Mouse (Mus musculus) small intestine, adult 2 months (tissue): Measurements from ENCODE around the gene Ccnt2. TPM values are rescaled to one million over a fixed set of nuclear protein-coding genes. Genes with fewer than 3 reads are reported as not detected.

Source experiments
- H3K27ac ChIP-seq: fragments of 200-500 bp; 2 replicates; pipeline ENCODE4 v1.5.1; 2012; ENCODE audit warnings: low read depth, low read length, control low read depth, inconsistent platforms; ENCODE audit not compliant: insufficient read depth
- H3K27me3 ChIP-seq: fragments of 200-500 bp; 2 replicates; pipeline ENCODE4 v1.6.1; 2012; ENCODE audit warnings: mild to moderate bottlenecking, moderate library complexity, low read length, inconsistent platforms; ENCODE audit not compliant: control insufficient read depth, insufficient read depth
- H3K36me3 ChIP-seq: fragments of 200-500 bp; 2 replicates; pipeline ENCODE4 v1.6.1; 2012; ENCODE audit warnings: mild to moderate bottlenecking, low read length, control low read depth, inconsistent platforms; ENCODE audit not compliant: control insufficient read depth, insufficient read depth
- H3K4me1 ChIP-seq: fragments of 200-500 bp; 2 replicates; pipeline ENCODE4 v1.6.1; 2012; ENCODE audit warnings: low read length, inconsistent platforms, mixed read lengths; ENCODE audit not compliant: control insufficient read depth, insufficient read depth, insufficient read length
- H3K4me3 ChIP-seq: fragments of 200-500 bp; 2 replicates; pipeline ENCODE4 v1.5.1; 2012; ENCODE audit warnings: low read depth, mild to moderate bottlenecking, control low read depth, inconsistent platforms, low read length, moderate library complexity
- CTCF ChIP-seq: fragments of 200-500 bp; IDR thresholded peaks from 2 replicates; pipeline ENCODE4 v1.5.1; 2012; ENCODE audit warnings: low read depth, mild to moderate bottlenecking, control low read depth, inconsistent platforms, low read length, moderate library complexity, mixed read lengths; ENCODE audit not compliant: insufficient replicate concordance, insufficient read length; ENCODE audit errors: extremely low read depth
- POLR2A ChIP-seq: fragments of 200-500 bp; IDR thresholded peaks from 2 replicates; pipeline ENCODE4 v1.6.1; 2012; ENCODE audit warnings: low read depth, mild to moderate bottlenecking, control low read depth, inconsistent platforms, low read length, moderate library complexity
- WGBS: fragments of 180-500 bp; shearing (Covaris S2); methylation state at CpG from one replicate; pipeline ENCODE4 v1.1.7; 2018; 5-methylcytosine and 5-hydroxymethylcytosine counted together
- polyA plus RNA-seq: library from polyadenylated mRNA; depleted of rRNA; stranded (reverse); fragments of >200 nt; gene quantifications from 2 replicates; pipeline ENCODE4 v1.2.3, GENCODE M21; 2012

Ccnt2 gene
- polyA plus RNA-seq, 1 experiment: 8.3 TPM

- TF ChIP-seq CTCF (no peak), POLR2A (no peak)
- no peak overlapping the region for H3K27ac ChIP-seq
- H3K27me3 ChIP-seq: no peaks in the 10 kb centered on the region
- no peaks in the 10 kb centered on the region for H3K4me1 ChIP-seq
- no peak overlapping the region for H3K4me3 ChIP-seq
- H3K36me3 ChIP-seq: peaks cover 26% of the 10 kb centered on the region
- WGBS: 90% methylated on average over 1 of the region's 1 CpGs
Observed at GRCm38 (mm10) chr1:127793459-127793858, 19.5 kb downstream of the Ccnt2 start.

- 86% methylated on average over 6 of the region's 6 CpGs for WGBS
- H3K36me3 ChIP-seq: peaks cover 37% of the 10 kb centered on the region
- H3K4me3 ChIP-seq: no peak overlapping the region
- no peaks in the 10 kb centered on the region for H3K27me3 ChIP-seq
- TF ChIP-seq POLR2A (no peak), CTCF (no peak)
- H3K27ac ChIP-seq: no peak overlapping the region
- no peaks in the 10 kb centered on the region for H3K4me1 ChIP-seq
Observed at GRCm38 (mm10) chr1:127795087-127795769, 21.3 kb downstream of the Ccnt2 start.

DNA sequence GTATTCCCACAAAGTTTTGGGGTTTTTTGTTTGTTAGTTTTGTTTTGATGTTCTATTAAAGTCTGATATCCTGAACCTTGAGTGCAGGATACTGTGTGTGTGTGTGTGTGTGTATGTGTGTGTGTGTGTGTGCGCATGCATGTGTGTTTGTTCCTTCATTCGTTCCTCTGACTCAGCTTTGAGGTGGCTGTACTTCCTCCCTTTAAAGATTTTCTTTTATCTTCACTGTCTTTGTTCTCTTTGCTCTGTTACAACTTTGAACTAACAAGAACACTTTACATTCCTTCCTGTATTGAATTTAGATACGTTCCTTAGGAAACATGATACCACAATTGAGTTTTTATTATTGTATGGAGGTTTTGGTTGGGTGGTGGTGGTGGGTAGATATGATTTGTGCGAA is 22.4 kb downstream of the Ccnt2 start:
- Histone ChIP-seq H3K36me3 (peaks cover 39% of the 10 kb centered on the region), H3K4me1 (no peaks in the 10 kb centered on the region), H3K27ac (no peak overlapping the region), H3K4me3 (no peak overlapping the region), H3K27me3 (no peaks in the 10 kb centered on the region)
- TF ChIP-seq POLR2A (no peak), CTCF (no peak)
- WGBS: 68% methylated on average over 4 of the region's 4 CpGs

DNA sequence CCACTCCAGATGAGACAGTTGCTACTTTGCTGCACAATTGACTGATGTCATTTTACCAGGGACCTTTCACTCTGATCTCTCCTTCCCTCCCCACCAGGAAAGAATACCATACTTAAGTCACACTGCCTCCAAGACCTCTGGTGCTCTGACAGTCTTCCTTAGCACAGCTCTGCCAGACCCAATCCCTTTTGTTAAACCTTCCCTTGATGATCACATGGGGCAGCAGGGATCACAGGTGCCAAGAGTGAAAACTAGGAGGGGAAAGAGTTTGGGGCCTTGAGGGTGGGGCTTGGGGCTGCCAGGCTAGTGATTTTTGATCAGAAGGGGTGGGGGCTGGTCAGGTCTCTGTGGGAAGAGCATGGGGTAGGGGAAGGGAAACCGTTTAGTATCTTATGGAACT is 22.8 kb downstream of the Ccnt2 start:
- Histone ChIP-seq H3K36me3 (peaks cover 39% of the 10 kb centered on the region), H3K27ac (no peak overlapping the region), H3K27me3 (no peaks in the 10 kb centered on the region), H3K4me3 (no peak overlapping the region), H3K4me1 (no peaks in the 10 kb centered on the region)
- 76% methylated on average over 1 of the region's 1 CpGs for WGBS
- TF ChIP-seq POLR2A (no peak), CTCF (no peak)

DNA sequence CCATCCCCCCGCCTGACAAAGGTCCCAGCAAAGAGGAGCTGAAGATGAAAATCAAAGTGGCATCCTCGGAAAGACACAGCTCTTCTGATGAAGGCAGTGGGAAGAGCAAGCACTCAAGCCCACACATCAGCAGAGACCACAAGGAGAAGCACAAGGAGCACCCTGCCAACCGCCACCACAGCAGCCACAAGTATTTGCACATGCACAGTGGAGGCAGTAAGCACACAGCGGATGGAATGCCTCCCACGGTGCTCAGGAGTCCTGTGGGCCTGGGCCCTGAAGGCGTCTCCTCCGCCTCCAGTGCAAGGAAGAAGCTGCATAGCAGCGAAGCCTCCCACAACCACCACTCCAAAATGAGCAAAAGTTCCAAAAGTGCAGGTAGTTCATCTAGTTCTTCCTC is 29.0 kb downstream of the Ccnt2 start:
- Histone ChIP-seq H3K36me3 (peaks cover 53% of the 10 kb centered on the region), H3K4me3 (no peak overlapping the region), H3K27me3 (no peaks in the 10 kb centered on the region), H3K4me1 (no peaks in the 10 kb centered on the region), H3K27ac (no peak overlapping the region)
- TF ChIP-seq CTCF (no peak), POLR2A (no peak)
- 86% methylated on average over 8 of the region's 8 CpGs for WGBS

DNA sequence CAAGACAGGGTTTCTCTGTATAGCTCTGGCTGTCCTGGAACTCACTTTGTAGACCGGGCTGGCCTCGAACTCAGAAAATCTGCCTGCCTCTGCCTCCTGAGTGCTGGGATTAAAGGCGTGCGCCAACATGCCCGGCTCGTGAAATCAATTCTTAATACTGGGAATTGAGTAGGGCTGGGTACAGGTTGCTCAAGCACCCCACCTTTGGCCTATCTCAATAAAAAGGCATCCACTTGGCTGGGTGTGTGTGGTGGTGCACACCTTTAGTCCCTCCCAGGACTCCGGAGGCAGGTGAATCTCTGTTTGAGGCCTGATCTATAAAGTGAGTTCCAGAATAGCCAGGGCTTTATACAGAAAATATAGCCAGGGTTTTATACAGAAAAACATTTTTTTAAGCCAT is 34.7 kb downstream of the Ccnt2 start:
- no peaks in the 10 kb centered on the region for H3K4me1 ChIP-seq
- H3K27ac ChIP-seq: no peak overlapping the region
- 82% methylated on average over 7 of the region's 7 CpGs for WGBS
- TF ChIP-seq CTCF: no peak
- no peak for TF ChIP-seq POLR2A
- no peak overlapping the region for H3K4me3 ChIP-seq
- peaks cover 19% of the 10 kb centered on the region for H3K36me3 ChIP-seq
- H3K27me3 ChIP-seq: no peaks in the 10 kb centered on the region

GRCm38 (mm10) chr1:127812929-127813328 is 39.0 kb downstream of the Ccnt2 start:
- no peaks in the 10 kb centered on the region for H3K27me3 ChIP-seq
- 67% methylated on average over 7 of the region's 7 CpGs for WGBS
- TF ChIP-seq CTCF (no peak), POLR2A (no peak)
- no peak overlapping the region for H3K4me3 ChIP-seq
- H3K27ac ChIP-seq: no peak overlapping the region
- peaks cover 2% of the 10 kb centered on the region; the same call in 1 of the 2 replicates for H3K36me3 ChIP-seq
- H3K4me1 ChIP-seq: no peaks in the 10 kb centered on the region
